Mouse (Mus musculus): Measurements from ENCODE around the gene Clybl.

- TF ChIP-seq POLR2A (IDR thresholded peaks at IDR 0.05; ENCODE audit: extremely low read depth, insufficient read depth, low read length) = no peak
- TF ChIP-seq CTCF (IDR thresholded peaks at IDR 0.05; ENCODE audit: low read depth, low read length) = no peak
Measured at GRCm38 (mm10) chr14:122348069-122348468, 166.6 kb downstream of the Clybl start.
